Mouse (Mus musculus): ENCODE data around the gene Btbd2.
"Not testable (repeated sequence)": the region's sequence is repeated elsewhere in the genome, so short reads cannot be mapped to it uniquely, and the experiment has no call there.

Btbd2 gene

DNA sequence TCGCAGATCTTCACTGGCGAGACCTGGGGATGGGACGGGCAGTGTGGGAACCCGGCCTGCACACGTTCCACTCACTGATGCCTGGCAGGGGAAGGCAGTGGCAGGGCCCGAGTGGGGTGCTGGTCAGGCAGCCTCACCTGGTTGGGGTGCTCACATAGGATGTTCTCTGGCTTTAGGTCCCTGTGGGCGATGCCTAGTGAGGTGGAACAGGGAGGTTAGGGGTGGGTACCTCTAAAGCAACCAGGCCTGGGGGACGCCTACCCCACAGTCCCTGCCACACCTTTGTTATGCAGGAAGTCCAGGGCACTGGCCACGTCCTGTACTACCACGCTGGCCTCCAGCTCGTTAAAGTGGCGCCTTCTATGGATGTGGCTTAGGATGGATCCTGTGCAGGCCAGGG is 12.1 kb upstream of the Btbd2 start:
- no peak for DNase-seq

DNA sequence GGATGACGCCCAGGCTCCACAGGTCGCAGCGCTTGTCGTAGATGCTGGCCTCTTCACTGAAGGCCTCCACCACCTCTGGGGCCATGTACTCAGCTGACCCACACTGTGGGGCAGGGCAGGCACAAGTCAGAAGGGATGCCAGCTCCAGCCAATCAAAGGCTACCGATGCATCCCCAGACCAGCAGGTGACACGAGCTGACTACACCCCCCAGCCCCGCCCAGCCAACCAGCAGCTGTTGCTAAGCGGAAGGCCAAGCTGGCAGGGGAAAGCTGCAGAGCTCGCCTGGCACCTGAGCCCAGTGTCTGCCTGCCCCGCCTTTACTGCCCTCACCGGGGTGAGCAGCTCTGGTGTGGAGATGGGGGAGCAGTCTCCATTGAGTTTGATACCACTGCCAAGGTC is 11.7 kb upstream of the Btbd2 start:
- peak; percentile 60 to 85 for DNase-seq

DNA sequence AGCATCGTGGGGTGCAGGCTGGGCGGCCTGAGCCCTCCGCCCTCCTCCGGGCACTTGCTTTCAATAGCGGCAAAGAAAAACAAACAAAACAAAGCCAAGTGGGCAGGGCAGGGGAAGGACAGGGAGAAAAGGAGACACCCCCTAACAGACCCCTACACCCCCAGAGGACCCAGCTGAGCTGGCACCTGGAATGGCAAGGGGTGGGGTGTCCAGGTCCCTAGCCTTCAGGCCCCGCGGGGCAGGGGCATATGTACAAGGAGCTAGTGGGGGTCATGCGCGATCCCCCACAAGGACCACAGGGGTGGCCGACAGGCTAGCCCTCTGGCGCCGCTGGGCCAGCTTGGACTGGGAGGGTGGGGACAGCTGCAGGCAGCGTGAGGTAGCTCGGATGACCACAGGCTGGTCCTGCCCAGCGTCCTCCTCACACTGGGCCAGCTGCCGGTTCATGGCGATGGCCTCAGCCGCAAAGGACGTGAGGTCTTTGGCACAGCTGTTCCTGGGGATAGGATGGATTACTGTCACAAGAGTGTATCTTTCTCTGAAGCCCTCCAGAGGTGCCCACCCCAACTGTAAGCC is 10.1 kb upstream of the Btbd2 start:
- DNase-seq, result no peak

DNA sequence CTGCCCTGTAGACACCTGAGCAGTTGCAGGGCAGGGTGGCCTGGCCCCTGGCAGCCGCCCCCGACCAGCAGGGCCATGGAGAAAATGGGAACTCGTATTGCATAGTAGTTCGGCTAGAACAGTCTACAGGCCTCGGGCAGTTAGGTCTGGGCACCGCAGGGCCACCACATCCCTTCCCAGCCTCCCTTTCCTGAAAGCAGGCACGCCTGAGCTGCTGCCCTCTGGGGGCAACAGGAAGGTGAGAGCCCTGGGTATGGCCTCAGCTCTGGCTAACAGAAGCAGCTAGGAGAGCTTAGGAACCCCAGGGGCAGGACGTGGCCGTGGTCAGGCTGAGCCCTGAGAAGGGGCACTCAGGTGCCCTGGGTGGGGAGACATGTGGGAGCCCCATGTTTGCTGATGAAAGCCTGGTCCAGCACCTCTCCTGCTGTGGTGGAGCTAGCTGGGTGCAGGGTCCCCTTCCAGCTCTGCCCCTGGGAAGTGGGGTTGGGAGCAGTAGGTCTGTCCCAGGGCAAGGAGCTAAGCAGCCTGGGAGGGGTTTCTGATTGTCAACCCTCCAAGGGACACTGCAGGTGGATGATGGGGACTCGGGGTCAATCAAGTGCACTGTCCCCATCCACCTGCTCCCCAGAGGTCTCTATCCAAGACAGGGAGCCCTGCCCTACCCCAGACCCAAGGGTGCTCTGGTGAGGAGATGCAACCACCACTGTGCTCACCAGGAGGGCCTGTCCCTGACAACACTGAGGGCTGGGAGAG is 9.3 kb upstream of the Btbd2 start:
- DNase-seq, result no peak

DNA sequence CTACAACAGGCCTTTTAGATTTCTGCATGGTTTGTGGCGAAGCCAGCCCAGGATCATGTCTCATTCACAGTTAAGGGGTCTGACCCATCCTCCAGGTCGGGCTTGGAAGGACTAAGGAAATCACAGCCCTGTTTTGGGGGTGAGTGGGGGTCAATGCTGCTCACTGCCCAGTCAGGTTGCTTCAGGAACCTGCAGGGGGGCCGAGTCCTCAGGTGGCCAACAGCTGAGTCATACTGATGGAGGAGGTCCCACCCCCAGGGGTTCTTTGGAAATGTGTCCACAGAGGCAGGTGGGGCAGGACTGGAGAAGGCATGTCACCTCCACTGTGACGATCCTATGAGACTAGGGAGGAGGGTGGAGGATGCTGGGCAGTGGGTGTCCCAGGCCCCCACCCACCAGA is 8.6 kb upstream of the Btbd2 start:
- no peak for DNase-seq

DNA sequence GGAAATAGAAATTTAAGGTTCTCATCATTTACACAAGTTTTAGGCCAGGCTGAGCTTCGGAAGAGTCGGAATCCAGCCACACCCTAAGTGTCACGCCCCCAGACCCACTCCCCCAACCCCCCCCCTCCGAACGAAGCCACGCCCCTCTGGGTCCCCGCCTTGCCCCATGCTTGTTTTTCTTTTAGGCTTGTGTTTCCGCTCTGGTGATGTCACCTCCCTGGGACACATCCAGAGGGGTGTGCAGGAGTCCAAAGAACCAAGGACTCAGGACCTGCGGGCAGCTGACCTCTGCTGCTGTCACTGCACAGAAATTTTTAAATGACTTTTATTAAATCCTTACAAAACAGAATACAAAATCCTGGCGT is 8.1 kb upstream of the Btbd2 start:
- DNase-seq, result no peak

DNA sequence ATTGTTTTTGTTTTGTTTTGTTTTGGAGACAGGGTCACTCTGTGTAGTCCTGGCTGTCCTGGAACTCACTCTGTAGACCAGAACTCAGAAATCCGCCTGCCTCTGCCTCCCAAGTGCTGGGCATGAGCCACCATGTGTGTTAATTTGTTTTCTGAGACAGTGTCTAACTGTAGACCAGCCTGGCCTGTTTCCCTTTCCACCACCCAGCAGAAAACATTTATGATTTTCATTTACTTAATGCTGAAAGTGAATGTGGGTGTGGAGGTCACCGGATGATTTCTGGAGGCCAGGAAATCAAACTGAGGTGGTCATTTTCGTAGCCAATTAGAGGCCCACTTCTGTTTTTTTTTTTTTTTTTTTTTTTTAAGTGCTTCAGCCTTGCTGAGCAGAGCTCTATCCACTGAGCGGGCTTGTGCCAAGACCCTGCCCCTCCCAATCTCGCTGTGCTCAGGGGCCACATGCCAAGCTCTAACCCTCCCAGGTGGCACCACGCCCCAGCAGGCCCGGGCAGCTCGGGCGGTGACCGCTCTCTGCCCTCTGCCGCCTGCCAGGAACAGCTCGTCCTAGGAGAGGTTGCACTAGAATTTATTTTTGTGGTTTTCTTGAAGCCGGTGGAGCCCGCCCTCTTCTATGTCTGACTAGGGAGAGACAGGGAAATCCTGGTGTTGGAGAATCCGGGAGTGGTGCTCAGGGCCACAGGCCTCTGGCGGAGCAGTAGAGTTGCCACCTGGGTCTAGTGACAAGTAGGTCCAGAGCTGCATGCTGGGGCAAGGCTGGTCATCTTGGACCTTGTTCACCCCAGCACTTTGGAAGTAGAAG is 7.5 kb upstream of the Btbd2 start:
- DNase-seq, result peak; percentile 76 to 80

DNA sequence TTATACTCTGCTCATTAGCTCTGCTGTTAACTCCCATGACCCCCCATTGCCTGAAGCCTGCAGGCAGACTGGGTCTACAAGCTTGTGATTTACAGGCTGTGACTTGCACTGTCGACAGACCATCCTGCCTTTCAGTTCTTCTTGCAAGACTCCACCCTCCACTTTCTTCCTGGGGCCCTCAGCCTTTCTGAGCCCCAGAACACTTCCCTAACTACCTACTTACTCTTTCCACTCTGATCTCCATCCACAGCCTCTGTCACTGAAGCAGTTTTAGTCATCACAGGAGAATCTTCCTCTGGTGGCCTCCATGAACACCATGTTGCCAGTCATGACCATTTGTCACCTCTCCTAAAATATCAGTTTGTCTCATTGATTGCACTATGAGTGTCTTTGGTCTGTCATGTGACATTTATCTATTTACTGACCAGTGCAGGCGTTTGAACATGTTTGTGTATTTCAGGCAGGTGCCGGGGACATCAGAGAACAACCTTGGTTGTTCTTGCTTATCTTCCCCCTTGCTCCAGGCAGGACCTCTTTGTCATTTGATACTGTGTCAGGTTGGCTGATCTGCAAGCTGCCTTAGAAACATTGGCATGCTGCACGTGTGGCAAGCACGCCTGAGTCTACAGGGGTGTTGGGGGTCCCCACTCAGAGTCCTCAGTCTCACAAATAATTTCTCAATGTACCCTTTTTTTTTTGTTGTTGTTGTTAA is 6.8 kb upstream of the Btbd2 start:
- DNase-seq, result no peak

DNA sequence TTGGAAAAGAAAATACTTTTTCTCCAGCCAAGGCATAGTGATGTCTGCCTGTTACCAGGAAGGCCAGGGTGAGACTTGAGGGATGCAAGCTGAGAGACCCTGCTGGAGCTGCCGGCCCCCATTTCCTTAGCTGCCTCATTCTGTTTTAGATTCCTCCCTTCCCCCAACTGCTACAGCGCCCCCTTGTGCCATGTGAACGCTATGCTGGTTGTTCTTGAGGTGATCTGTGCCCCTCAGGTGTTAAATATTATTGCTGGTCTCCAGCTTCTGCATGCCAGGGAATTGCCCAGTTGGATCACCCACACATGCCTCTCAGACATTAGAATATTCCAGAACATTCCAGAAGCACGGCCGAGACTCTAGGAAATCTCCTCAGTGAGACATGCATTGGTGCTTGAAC is 4.3 kb upstream of the Btbd2 start:
- peak; percentile 53 to 82 for DNase-seq

DNA sequence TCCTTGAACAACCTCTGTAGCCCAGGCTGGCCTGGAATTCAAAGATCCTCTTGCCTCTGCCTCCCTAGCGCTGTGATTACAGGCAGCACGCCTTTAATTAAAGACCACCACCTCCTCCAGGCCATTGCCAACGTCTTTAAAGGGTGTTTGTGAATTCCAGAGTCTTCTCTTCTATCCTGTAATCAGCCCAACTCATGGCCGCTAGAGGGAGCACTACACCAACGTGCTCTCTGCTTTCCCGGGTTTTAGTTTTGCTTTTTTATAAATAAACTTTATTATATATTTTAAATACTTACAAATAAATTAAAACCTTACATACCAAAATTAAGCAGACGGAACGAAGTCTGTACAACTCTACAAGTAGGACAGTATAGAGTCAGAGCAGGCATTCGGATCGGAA is 2.3 kb upstream of the Btbd2 start:
- peak; percentile 86 to 92 for DNase-seq

DNA sequence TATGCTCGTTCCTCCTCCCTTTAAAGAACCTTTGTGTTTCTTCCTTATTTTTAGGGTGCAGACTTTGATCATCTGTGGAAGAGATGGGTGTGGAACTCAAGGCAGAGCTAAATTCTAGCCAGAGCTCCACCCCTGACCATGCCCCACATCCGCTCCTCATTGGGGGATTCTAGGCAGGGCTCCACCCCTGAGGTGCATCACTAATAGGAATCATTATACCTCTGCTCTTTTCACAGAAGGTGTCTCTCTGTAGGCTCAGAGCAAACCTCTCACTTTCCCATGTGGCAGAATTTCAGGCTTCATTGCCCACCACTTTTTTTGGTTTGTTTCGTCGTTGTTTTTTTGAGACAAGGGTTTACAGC is 2.0 kb upstream of the Btbd2 start:
- DNase-seq, result no peak

DNA sequence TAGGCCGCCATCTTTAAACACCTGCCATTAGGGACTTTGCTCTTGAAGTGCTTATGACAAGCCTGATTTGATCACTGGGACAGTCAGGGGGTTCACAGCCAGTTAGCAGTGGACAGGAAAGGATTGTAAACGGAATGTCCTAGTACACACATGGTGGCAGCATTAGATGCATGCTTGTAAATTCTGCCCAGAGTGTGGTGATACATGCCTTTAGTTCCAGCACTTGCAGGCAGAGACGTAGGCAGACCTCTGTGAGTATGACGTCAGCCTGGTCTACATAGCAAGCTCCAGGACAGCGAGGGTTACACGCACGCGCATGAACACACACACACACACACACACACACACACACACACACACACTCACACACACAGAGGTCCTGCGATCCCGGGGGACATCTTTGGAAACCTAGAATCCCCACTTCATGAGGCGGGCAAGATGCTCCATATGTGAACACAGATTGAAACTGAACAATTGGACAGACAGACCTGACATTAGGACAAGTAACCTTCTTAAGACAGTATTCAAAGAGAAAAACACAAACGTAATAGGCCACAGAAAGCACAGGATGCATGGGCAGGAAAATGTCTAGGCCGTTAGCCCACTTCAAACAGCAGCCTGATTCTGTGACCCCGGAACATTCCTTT is 1.4 kb upstream of the Btbd2 start:
- DNase-seq, result no peak

DNA sequence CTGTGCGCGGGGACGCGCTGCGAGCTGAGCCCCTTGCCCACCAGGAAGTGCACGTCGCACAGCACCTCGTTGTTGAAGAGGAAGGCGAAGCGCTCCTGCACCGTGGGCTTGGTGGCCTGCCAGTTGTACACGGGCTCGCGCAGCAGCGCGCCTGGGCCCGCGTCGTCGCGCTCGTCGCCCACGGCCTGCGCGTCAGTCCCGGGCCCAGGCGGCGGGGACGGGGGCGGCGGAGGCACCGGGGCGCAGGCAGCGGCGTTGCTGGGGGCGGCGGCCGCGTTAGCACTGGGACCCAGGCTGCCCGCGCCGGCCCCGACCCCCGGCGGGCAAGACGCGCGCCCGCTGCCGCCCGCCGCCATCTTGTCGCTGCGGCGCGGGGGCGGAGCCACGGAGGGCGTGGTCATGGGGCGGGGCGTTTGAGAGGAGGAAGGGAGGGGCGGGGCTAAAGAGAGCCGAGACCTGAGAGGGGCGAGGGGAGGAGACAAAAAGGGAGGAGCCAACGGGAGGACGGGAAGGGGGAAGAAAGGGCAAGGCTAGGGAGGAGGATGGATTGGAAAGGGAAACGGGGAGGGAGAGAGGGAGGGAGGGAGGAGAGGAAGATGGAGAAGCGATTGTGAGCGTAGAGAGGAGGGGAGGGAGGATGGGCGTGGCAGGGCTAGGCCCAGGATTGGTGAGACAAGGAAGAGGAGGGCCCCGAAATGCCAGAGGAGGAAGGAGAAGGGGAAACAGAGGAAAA is 575 bp downstream of the Btbd2 start:
- DNase-seq, result peak; percentile 99 to 100

DNA sequence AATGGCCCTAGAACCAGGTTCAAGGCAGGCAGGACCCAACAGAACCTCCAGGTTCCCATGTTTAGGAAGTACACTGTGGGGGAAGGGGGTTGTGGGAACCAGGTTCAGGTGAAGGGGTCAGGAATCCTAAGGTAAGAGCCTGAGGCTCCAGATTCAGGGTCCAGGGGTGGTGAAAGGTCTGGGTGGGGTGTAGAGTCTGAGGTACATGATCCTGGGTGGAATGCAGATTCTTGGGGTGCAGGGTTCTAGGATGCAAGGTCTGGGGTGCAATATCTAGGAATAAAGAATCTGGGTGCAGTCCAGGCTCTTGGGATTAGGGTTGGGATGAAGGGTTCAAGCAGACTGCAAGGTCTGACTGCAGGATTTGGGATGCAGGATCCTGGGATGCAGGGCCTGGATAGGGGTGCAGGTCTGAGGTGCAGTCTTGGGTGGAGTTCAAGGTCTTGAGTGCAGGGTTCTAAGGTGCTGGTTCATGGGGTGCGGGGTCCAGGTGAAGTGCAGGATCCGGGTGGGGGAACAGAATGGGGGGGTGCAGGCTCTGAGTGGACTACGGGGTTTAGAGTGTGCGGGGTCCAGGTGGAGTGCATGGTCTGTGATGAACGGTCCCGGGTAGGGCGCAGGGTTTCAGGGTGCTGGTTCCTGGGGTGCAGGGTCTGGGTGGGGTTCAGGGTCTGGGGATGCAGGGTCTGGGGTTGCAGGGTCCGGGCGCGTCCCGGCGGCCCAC is 1.3 kb downstream of the Btbd2 start:
- peak; percentile 45 to 46 for DNase-seq

DNA sequence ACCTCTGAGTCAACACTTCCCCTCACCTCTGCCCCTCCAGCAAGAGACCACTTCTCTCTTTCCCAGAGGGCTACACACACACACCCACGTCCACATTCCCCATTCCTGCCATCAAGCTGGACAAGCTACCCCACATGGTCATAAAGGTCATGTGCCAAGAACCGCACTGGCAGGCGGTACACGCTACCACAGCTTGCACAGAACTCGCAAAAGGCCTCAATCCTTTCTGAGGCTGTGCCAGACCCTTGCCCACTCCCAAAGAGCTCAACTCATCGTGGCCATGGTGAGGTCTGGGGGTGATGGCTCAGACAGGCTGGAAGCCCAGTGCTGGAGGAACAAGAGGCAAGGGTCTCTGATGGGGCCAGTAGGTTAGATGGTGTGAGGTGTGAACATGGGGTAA is 2.0 kb downstream of the Btbd2 start:
- DNase-seq, result peak in 1 of 2 experiments; percentile 50

DNA sequence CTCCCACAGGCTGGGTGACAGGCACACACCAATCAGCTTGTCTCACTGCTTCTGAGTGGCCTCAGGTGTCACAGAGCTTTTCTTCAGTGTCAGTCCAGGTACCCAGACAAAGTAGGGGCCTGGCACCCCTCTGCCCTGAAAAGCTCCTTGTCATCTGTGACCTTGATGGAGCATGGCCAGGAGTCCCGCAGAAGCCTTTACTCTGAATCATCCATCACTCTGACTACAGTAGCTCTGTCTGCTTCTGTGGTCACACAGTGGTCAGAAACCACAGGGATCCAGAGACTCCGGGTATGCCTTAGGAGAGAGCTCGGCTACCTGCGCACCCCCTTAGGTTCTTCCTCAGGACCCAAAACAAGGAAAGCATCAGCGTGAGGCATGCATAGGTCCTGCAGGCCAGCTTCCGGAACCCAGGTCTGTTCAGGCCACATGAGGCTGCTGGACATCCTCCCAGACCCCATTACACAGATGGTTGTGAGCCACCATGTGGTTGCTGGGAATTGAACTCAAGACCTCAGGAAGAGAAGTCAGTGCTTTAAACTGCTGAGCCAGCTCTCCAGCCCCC is 3.6 kb downstream of the Btbd2 start:
- DNase-seq, result no peak

DNA sequence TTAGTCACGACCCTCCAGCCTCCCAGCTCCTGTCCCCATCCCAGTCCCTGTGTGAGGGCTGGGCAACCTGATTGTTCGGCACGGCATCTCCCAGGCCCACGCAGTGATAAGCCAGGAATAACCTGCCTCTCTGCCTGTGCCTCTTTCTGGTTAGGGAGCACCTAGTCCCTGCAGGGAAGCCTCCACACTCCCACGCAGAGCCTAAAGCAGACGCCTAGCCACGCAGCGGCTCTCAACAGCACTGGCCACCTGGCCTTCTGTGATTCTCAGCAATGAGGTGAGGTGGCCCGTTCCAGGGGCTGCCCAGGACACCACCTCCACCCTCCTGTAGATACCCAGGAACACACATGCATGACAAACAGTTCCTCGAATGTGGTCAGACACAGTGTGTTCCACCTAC is 6.5 kb downstream of the Btbd2 start:
- DNase-seq, result no peak

DNA sequence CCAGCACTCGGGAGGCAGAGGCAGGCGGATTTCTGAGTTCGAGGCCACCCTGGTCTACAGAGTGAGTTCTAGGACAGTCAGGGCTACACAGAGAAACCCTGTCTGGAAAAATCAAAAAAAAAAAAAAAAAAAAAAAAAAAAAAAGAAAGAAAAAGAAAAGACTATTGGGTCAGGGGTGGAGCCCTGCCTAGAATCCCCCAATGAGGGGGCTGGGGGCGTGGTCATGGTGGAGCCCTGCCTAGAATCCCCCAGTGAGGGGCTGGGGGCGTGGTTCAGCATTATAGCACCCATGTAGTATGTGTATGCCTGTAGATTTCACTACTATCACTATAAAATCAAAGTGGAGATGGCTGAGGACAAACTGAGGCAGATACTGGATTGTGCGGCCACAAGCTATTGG is 7.0 kb downstream of the Btbd2 start:
- DNase-seq, result not testable (repeated sequence)

DNA sequence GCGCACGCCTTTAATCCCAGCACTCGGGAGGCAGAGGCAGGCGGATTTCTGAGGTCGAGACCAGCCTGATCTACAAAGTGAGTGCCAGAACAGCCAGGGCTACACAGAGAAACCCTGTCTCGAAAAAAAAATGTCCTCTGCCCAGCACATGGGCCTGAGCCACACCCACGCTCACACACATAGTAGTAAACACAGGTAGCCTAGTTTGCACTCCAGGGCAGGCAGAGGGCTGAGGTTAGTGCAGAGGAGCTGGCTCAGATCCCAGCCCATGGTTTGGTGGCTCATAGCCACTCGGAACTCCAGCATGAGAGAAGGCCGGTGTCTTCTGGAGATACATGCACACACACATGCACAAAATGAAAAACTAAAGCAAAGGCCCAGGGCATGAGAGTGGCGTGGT is 9.9 kb downstream of the Btbd2 start:
- no peak for DNase-seq

DNA sequence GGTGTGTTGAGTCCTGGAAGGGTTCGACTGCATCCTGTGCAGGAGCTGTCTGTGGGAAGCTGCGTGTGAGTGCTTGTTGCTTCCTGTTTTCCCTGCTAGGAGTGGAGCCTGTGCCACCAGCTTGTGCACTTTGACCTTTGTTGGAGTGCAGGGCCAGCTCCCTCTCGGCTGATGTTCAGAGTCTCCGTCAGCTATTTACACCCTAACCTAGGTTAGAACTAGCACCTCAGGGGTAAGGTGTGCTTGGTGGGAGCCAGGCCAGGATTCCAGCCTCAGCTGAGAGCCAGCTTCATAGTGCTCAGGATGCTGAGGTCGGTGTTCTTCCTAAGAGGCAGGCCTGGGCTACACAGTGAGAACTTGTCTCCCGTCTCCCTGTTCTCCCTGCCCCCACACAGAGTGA is 21.5 kb downstream of the Btbd2 start:
- no peak for DNase-seq

DNA sequence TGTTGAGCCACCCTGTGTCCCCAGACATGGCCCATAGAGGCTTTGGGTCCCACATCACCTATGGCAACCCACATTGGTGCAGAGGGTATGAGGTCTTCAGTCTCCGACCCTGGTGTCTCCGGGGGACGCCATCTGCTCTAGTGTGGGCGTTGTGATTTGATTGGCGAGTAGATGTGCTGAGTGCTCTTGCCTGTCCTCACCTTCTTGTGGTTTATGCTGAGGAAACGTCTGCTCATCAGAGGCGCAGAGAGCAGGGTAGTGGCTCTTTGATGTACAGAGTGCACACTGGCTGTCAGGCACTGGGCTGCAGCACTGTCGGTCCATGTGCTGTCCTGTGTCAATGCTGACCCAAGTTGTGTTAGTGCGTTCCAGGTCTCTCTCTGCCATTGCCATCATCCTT is 27.9 kb downstream of the Btbd2 start:
- DNase-seq, result no peak
